Mouse (Mus musculus): ENCODE measurements around the gene Tsc2. TPM values are rescaled to one million over a fixed set of nuclear protein-coding genes. Genes with fewer than 3 reads are reported as not detected.

Gene Tsc2
- polyA plus RNA-seq, 1 experiment from 2014 or later = 23.7 TPM

GRCm38 (mm10) chr17:24595126-24596072 lies 37.0 kb downstream of the Tsc2 start:
- no peak; the same call in 1 of the 2 replicates for ATAC-seq (ENCODE audit: low read depth)
- Histone ChIP-seq H3K27me3 (ENCODE audit: control insufficient read depth, insufficient read depth, low read depth, low read length) (no peaks in the 10 kb centered on the region), H3K9ac (ENCODE audit: low read depth, low read length) (no peak overlapping the region), H3K4me1 (ENCODE audit: control insufficient read depth, low read depth, low read length) (no peaks in the 10 kb centered on the region), H3K4me2 (ENCODE audit: low read depth, low read length) (no peak overlapping the region), H3K4me3 (ENCODE audit: low read depth, low read length) (no peak overlapping the region), H3K27ac (ENCODE audit: low read length) (no peak overlapping the region), H3K9me3 (replicated peaks; ENCODE audit: control insufficient read depth, low read length) (no peaks in the 10 kb centered on the region), H3K36me3 (ENCODE audit: control insufficient read depth, insufficient read depth) (peaks cover 20% of the 10 kb centered on the region)
- WGBS (ENCODE audit: insufficient replicate concordance) = 76% methylated on average over 17 of the region's 17 CpGs

GRCm38 (mm10) chr17:24593992-24594890 lies 38.2 kb downstream of the Tsc2 start:
- Histone ChIP-seq H3K36me3 (ENCODE audit: control insufficient read depth, insufficient read depth) (peaks cover 20% of the 10 kb centered on the region), H3K9ac (ENCODE audit: low read depth, low read length) (no peak overlapping the region), H3K9me3 (replicated peaks; ENCODE audit: control insufficient read depth, low read length) (no peaks in the 10 kb centered on the region), H3K4me1 (ENCODE audit: control insufficient read depth, low read depth, low read length) (no peaks in the 10 kb centered on the region), H3K4me2 (ENCODE audit: low read depth, low read length) (no peak overlapping the region), H3K27ac (ENCODE audit: low read length) (no peak overlapping the region), H3K4me3 (ENCODE audit: low read depth, low read length) (no peak overlapping the region), H3K27me3 (ENCODE audit: control insufficient read depth, insufficient read depth, low read depth, low read length) (no peaks in the 10 kb centered on the region)
- 85% methylated on average over 26 of the region's 26 CpGs for WGBS (ENCODE audit: insufficient replicate concordance)
- no peak for ATAC-seq (ENCODE audit: low read depth)

- no peak for ATAC-seq (ENCODE audit: low read depth)
- no peak overlapping the region for H3K9ac ChIP-seq (ENCODE audit: low read depth, low read length)
- H3K4me1 ChIP-seq (ENCODE audit: control insufficient read depth, low read depth, low read length) = no peaks in the 10 kb centered on the region
- H3K27ac ChIP-seq (ENCODE audit: low read length) = no peak overlapping the region
- H3K9me3 ChIP-seq (replicated peaks; ENCODE audit: control insufficient read depth, low read length) = no peaks in the 10 kb centered on the region
- no peaks in the 10 kb centered on the region for H3K27me3 ChIP-seq (ENCODE audit: control insufficient read depth, insufficient read depth, low read depth, low read length)
- peaks cover 19% of the 10 kb centered on the region for H3K36me3 ChIP-seq (ENCODE audit: control insufficient read depth, insufficient read depth)
- no peak overlapping the region for H3K4me3 ChIP-seq (ENCODE audit: low read depth, low read length)
- H3K4me2 ChIP-seq (ENCODE audit: low read depth, low read length) = no peak overlapping the region
- WGBS (ENCODE audit: insufficient replicate concordance) = 76% methylated on average over 5 of the region's 5 CpGs
Observed at GRCm38 (mm10) chr17:24593248-24593647, 39.2 kb downstream of the Tsc2 start.

- Histone ChIP-seq H3K27ac (ENCODE audit: low read length) (no peak overlapping the region), H3K36me3 (ENCODE audit: control insufficient read depth, insufficient read depth) (peaks cover 14% of the 10 kb centered on the region), H3K4me2 (ENCODE audit: low read depth, low read length) (no peak overlapping the region), H3K27me3 (ENCODE audit: control insufficient read depth, insufficient read depth, low read depth, low read length) (no peaks in the 10 kb centered on the region), H3K9ac (ENCODE audit: low read depth, low read length) (no peak overlapping the region), H3K4me3 (ENCODE audit: low read depth, low read length) (no peak overlapping the region), H3K4me1 (ENCODE audit: control insufficient read depth, low read depth, low read length) (no peaks in the 10 kb centered on the region), H3K9me3 (replicated peaks; ENCODE audit: control insufficient read depth, low read length) (no peaks in the 10 kb centered on the region)
- 83% methylated on average over 5 of the region's 5 CpGs for WGBS (ENCODE audit: insufficient replicate concordance)
- no peak for ATAC-seq (ENCODE audit: low read depth)
Observed at GRCm38 (mm10) chr17:24591695-24592094, 40.7 kb downstream of the Tsc2 start.

GRCm38 (mm10) chr17:24590943-24591342 lies 41.5 kb downstream of the Tsc2 start:
- no peak overlapping the region for H3K4me2 ChIP-seq (ENCODE audit: low read depth, low read length)
- ATAC-seq (ENCODE audit: low read depth) = no peak
- no peak overlapping the region for H3K9ac ChIP-seq (ENCODE audit: low read depth, low read length)
- H3K4me3 ChIP-seq (ENCODE audit: low read depth, low read length) = no peak overlapping the region
- H3K27me3 ChIP-seq (ENCODE audit: control insufficient read depth, insufficient read depth, low read depth, low read length) = no peaks in the 10 kb centered on the region
- no peaks in the 10 kb centered on the region for H3K4me1 ChIP-seq (ENCODE audit: control insufficient read depth, low read depth, low read length)
- no peaks in the 10 kb centered on the region for H3K9me3 ChIP-seq (replicated peaks; ENCODE audit: control insufficient read depth, low read length)
- no peak overlapping the region for H3K27ac ChIP-seq (ENCODE audit: low read length)
- H3K36me3 ChIP-seq (ENCODE audit: control insufficient read depth, insufficient read depth) = peaks cover 8% of the 10 kb centered on the region
- WGBS (ENCODE audit: insufficient replicate concordance) = 73% methylated on average over 3 of the region's 3 CpGs

GRCm38 (mm10) chr17:24586532-24586931 lies 45.9 kb downstream of the Tsc2 start:
- Histone ChIP-seq H3K9me3 (replicated peaks; ENCODE audit: control insufficient read depth, low read length) (no peaks in the 10 kb centered on the region), H3K27me3 (ENCODE audit: control insufficient read depth, insufficient read depth, low read depth, low read length) (no peaks in the 10 kb centered on the region)
- 64% methylated on average over 4 of the region's 4 CpGs for WGBS (ENCODE audit: insufficient replicate concordance)

GRCm38 (mm10) chr17:24584520-24584919 lies 47.9 kb downstream of the Tsc2 start:
- ATAC-seq (ENCODE audit: low read depth) = peak; percentile 63
- Histone ChIP-seq H3K4me1 (ENCODE audit: control insufficient read depth, low read depth, low read length) (peaks cover 7% of the 10 kb centered on the region), H3K4me2 (ENCODE audit: low read depth, low read length) (no peak overlapping the region), H3K27ac (ENCODE audit: low read length) (peak overlapping the region; percentile 60), H3K27me3 (ENCODE audit: control insufficient read depth, insufficient read depth, low read depth, low read length) (no peaks in the 10 kb centered on the region), H3K4me3 (ENCODE audit: low read depth, low read length) (no peak overlapping the region), H3K9me3 (replicated peaks; ENCODE audit: control insufficient read depth, low read length) (no peaks in the 10 kb centered on the region), H3K9ac (ENCODE audit: low read depth, low read length) (no peak overlapping the region), H3K36me3 (ENCODE audit: control insufficient read depth, insufficient read depth) (0 out of 2 replicates have a peak, but pooled peaks cover 5% of the 10 kb centered on the region)
- 50% methylated on average over 3 of the region's 3 CpGs for WGBS (ENCODE audit: insufficient replicate concordance)

More at GRCm38 (mm10) chr17:24586532-24586931, 45.9 kb downstream of the Tsc2 start:
- Histone ChIP-seq H3K4me2 (ENCODE audit: low read depth, low read length) (no peak overlapping the region), H3K36me3 (ENCODE audit: control insufficient read depth, insufficient read depth) (0 out of 2 replicates have a peak, but pooled peaks cover 5% of the 10 kb centered on the region), H3K9ac (ENCODE audit: low read depth, low read length) (no peak overlapping the region), H3K27ac (ENCODE audit: low read length) (no peak overlapping the region), H3K4me1 (ENCODE audit: control insufficient read depth, low read depth, low read length) (peaks cover 7% of the 10 kb centered on the region), H3K4me3 (ENCODE audit: low read depth, low read length) (no peak overlapping the region)
- ATAC-seq (ENCODE audit: low read depth) = no peak

- Histone ChIP-seq H3K36me3 (ENCODE audit: control insufficient read depth, insufficient read depth) (0 out of 2 replicates have a peak, but pooled peaks cover 5% of the 10 kb centered on the region), H3K4me1 (ENCODE audit: control insufficient read depth, low read depth, low read length) (peaks cover 7% of the 10 kb centered on the region), H3K4me2 (ENCODE audit: low read depth, low read length) (no peak overlapping the region), H3K9me3 (replicated peaks; ENCODE audit: control insufficient read depth, low read length) (no peaks in the 10 kb centered on the region), H3K9ac (ENCODE audit: low read depth, low read length) (no peak overlapping the region), H3K4me3 (ENCODE audit: low read depth, low read length) (no peak overlapping the region), H3K27me3 (ENCODE audit: control insufficient read depth, insufficient read depth, low read depth, low read length) (no peaks in the 10 kb centered on the region), H3K27ac (ENCODE audit: low read length) (peak overlapping the region; percentile 60)
- WGBS (ENCODE audit: insufficient replicate concordance) = 40% methylated on average over 5 of the region's 5 CpGs
- ATAC-seq (ENCODE audit: low read depth) = no peak
Observed at GRCm38 (mm10) chr17:24583599-24584460, 48.6 kb downstream of the Tsc2 start.
